Mouse (Mus musculus) heart, embryonic 16.5 days (tissue): Measurements from ENCODE around the gene Ube2r2. TPM values are rescaled to one million over a fixed set of nuclear protein-coding genes. Genes with fewer than 3 reads are reported as not detected.

ENCODE experiments used
- ATAC-seq: fragments of 200-750 bp; cut with Nextera tagmentation; replicated peaks from 2 replicates; pipeline ENCODE4 v1.8.0; 2017; ENCODE audit warnings: moderate number of reproducible peaks; ENCODE audit not compliant: insufficient read depth, low FRiP score; ENCODE audit errors: extremely low read depth
- H3K27ac ChIP-seq: fragments of 300-500 bp; sonication (generic); 2 replicates; pipeline ENCODE4 v1.5.1; 2014; ENCODE audit warnings: mild to moderate bottlenecking, low read length, control low read depth, moderate library complexity
- H3K27me3 ChIP-seq: fragments of 300-500 bp; sonication (generic); 2 replicates; pipeline ENCODE4 v1.6.1; 2014; ENCODE audit warnings: low read length, mixed read lengths; ENCODE audit not compliant: control insufficient read depth, insufficient read depth
- H3K36me3 ChIP-seq: fragments of 300-500 bp; sonication (generic); 2 replicates; pipeline ENCODE4 v1.6.1; 2014; ENCODE audit not compliant: control insufficient read depth, insufficient read depth
- H3K4me1 ChIP-seq: fragments of 300-500 bp; sonication (generic); 2 replicates; pipeline ENCODE4 v1.6.1; 2014; ENCODE audit warnings: low read length, mixed read lengths; ENCODE audit not compliant: control insufficient read depth, insufficient read depth
- H3K4me2 ChIP-seq: fragments of 300-500 bp; sonication (generic); 2 replicates; pipeline ENCODE4 v1.6.1; 2014; ENCODE audit warnings: low read depth, mild to moderate bottlenecking, control low read depth, low read length
- H3K4me3 ChIP-seq: fragments of 300-500 bp; sonication (generic); 2 replicates; pipeline ENCODE4 v1.5.1; 2014; ENCODE audit warnings: mild to moderate bottlenecking, control low read depth, low read length
- H3K9ac ChIP-seq: fragments of 300-500 bp; sonication (generic); 2 replicates; pipeline ENCODE4 v1.6.1; 2014; ENCODE audit warnings: low read length, control low read depth
- H3K9me3 ChIP-seq: fragments of 300-500 bp; sonication (generic); replicated peaks from 2 replicates; pipeline ENCODE4 v1.6.1; 2016; ENCODE audit warnings: low read length; ENCODE audit not compliant: control insufficient read depth
- WGBS: fragments of 180-500 bp; shearing (Covaris S2); extraction: QIAGEN DNeasy Blood & Tissue Kit; methylation state at CpG from one replicate; pipeline ENCODE4 v1.1.7; 2014; 5-methylcytosine and 5-hydroxymethylcytosine counted together
- polyA plus RNA-seq: library from polyadenylated mRNA; unstranded; fragments of >200 nt; fragmentation: Nextera tagmentation; extraction: Ambion mirVana; gene quantifications from 2 replicates; pipeline ENCODE4 v1.2.1, GENCODE M21; 2015

Gene Ube2r2
- polyA plus RNA-seq, 1 experiment from 2014 or later, result 69.7 TPM

DNA sequence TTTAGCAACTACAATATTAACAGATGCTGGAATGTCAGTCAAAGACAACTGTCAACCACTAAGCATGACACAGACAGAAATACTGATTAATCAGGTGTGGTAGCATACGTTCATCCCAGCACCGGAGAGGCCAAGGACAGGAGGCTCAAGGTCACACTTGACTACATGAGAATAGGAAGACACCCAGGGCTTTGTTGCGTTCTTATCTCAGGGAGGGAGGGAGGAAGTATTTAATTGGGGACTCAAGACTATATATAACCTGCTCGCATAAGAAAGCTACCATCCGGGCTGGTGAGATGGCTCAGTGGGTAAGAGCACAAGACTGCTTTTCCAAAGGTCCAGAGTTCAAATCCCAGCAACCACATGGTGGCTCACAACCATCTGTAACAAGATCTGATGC lies 100.1 kb downstream of the Ube2r2 start:
- no peak for ATAC-seq
- Histone ChIP-seq H3K9me3 (no peaks in the 10 kb centered on the region), H3K36me3 (peaks cover 32% of the 10 kb centered on the region), H3K27me3 (no peaks in the 10 kb centered on the region), H3K27ac (no peak overlapping the region), H3K4me1 (peaks cover 3% of the 10 kb centered on the region; the same call in 1 of the 2 replicates), H3K4me2 (no peak overlapping the region), H3K9ac (no peak overlapping the region), H3K4me3 (no peak overlapping the region)
- WGBS, result 54% methylated on average over 5 of the region's 5 CpGs

GRCm38 (mm10) chr4:41240916-41241315 lies 105.4 kb downstream of the Ube2r2 start:
- 66% methylated on average over 3 of the region's 3 CpGs for WGBS

More at GRCm38 (mm10) chr4:41240916-41241315, 105.4 kb downstream of the Ube2r2 start:
- Histone ChIP-seq H3K4me2 (no peak overlapping the region), H3K4me1 (peaks cover 3% of the 10 kb centered on the region; the same call in 1 of the 2 replicates), H3K9ac (no peak overlapping the region), H3K36me3 (peaks cover 11% of the 10 kb centered on the region), H3K27ac (no peak overlapping the region), H3K9me3 (no peaks in the 10 kb centered on the region), H3K4me3 (no peak overlapping the region), H3K27me3 (no peaks in the 10 kb centered on the region)
- ATAC-seq, result no peak

Other genes starting within 250 kb of the Ube2r2 start
- 5.4 and 6.4 TPM in 2 replicates for gene Spink4, start 215.7 kb upstream of the Ube2r2 start, polyA plus RNA-seq
- gene Bag1, start 187.4 kb upstream of the Ube2r2 start, polyA plus RNA-seq, result 189 and 218 TPM in 2 replicates
- gene Chmp5, start 187.3 kb upstream of the Ube2r2 start, polyA plus RNA-seq, result 75.8 and 75.9 TPM in 2 replicates
- gene Nfx1, start 164.8 kb upstream of the Ube2r2 start, polyA plus RNA-seq, result 55.6 and 57.6 TPM in 2 replicates
- 1.1 TPM in 2 replicates for gene Aqp7, start 87.6 kb upstream of the Ube2r2 start, polyA plus RNA-seq
- gene Aqp3, start 37.6 kb upstream of the Ube2r2 start, polyA plus RNA-seq, result 1.6 and 1.7 TPM in 2 replicates
- 15.2 and 15.6 TPM in 2 replicates for gene Nol6, start 11.3 kb upstream of the Ube2r2 start, polyA plus RNA-seq
- gene Ubap2, start 139.4 kb downstream of the Ube2r2 start, polyA plus RNA-seq, result 50.8 and 59.2 TPM in 2 replicates
- 54.2 and 55.0 TPM in 2 replicates for gene Dcaf12, start 179.1 kb downstream of the Ube2r2 start, polyA plus RNA-seq
- gene Ubap1, start 213.3 kb downstream of the Ube2r2 start, polyA plus RNA-seq, result 46.7 and 48.6 TPM in 2 replicates